Mouse (Mus musculus) B cell, adult 62 days (primary cell): Measurements from ENCODE around the gene Tnip3. TPM values are rescaled to one million over a fixed set of nuclear protein-coding genes. Genes with fewer than 3 reads are reported as not detected.

Experiments used
- total RNA-seq: library from RNA; stranded (reverse); gene quantifications from 4 replicates; pipeline ENCODE4 v1.2.4, GENCODE M21; 2023

Tnip3 gene
- total RNA-seq, result not detected in 4 replicates

DNA sequence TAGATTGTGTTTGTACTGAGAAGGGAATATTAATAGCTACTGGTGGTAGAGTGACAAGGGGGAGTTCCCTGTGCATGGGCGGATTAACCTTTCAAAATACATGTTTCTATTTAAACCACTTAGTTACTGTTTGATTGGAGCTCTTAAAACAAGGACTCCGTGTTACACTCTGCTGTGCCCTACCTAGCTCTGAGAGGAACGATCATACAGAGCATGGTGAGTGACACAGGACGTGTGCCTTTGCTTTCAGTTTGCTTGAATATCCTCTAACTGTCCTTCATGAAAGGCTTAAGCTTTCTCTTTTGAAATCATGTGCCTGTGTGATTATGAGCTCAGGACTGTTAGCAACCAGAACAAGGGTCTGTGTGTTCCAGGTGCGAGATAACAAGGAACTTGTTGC is at the start of gene Tnip3:
TSS of gene Tnip3 (plus strand) at position 122 of the 400 bp plus-strand sequence.

DNA sequence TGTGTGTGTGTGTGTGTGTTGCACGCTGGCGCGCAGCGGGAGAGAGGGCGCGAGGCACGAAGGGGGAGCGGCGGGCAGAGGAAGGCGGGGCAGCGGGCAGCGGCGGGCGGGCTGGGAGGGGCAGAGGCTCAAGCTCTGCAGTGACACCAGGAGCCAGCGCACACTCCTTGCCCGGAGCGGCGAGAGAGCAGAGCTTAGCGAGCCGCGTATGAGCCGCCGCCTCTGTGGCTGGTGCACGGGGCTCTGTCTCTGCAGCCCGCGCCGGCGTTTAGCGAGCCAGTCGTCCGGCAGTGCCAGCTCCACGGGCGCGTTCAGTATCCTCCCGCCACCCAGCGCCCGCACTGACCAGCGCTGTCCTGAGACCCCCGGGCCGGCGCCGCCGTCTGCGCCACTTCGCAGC is 146.3 kb downstream of the Tnip3 start, which contains the start of gene Ndnf:
TSS of gene Ndnf (plus strand) at position 140 of the 400 bp plus-strand sequence.

Other genes starting within 250 kb of the Tnip3 start
- not detected in 4 replicates for gene C130060K24Rik, start 144.2 kb upstream of the Tnip3 start, total RNA-seq
- 0.06 to 0.41 TPM (median 0.09 TPM) in 4 replicates for gene Ndnf, start 146.3 kb downstream of the Tnip3 start, total RNA-seq